Mouse (Mus musculus) spleen, adult 2 months (tissue): ENCODE results near the gene Ppp1r1b. TPM values are rescaled to one million over a fixed set of nuclear protein-coding genes. Genes with fewer than 3 reads are reported as not detected.

ENCODE experiments used
- DNase-seq, 2 experiments: peaks; one replicate each; pipeline versions ENCODE4 v3.0.0 to v3.0.0-alpha.2; 2012 to 2021; ENCODE audit warnings: low spot score in 2 of 2, low read depth in 1 of 2
- H3K27ac ChIP-seq: fragments of 200-500 bp; 2 replicates; pipeline ENCODE4 v1.5.1; 2012; ENCODE audit warnings: low read length, inconsistent platforms; ENCODE audit not compliant: insufficient read depth
- H3K27me3 ChIP-seq: fragments of 200-500 bp; 2 replicates; pipeline ENCODE4 v1.6.1; 2012; ENCODE audit warnings: mild to moderate bottlenecking, moderate library complexity, low read length, inconsistent platforms; ENCODE audit not compliant: control insufficient read depth, insufficient read depth
- H3K36me3 ChIP-seq: fragments of 200-500 bp; 2 replicates; pipeline ENCODE4 v1.6.1; 2012; ENCODE audit warnings: mild to moderate bottlenecking, low read length, inconsistent platforms; ENCODE audit not compliant: control insufficient read depth, insufficient read depth
- H3K4me1 ChIP-seq: fragments of 200-500 bp; 2 replicates; pipeline ENCODE4 v1.6.1; 2011; ENCODE audit warnings: inconsistent platforms; ENCODE audit not compliant: control insufficient read depth, insufficient read depth, insufficient read length
- H3K4me3 ChIP-seq: fragments of 200-500 bp; 2 replicates; pipeline ENCODE4 v1.5.1; 2011; ENCODE audit warnings: mild to moderate bottlenecking, inconsistent platforms; ENCODE audit not compliant: insufficient read depth, insufficient read length; ENCODE audit errors: extremely low read depth
- CTCF ChIP-seq: fragments of 200-500 bp; IDR thresholded peaks from 2 replicates; pipeline ENCODE4 v1.5.1; 2011; ENCODE audit warnings: mild to moderate bottlenecking, inconsistent platforms; ENCODE audit not compliant: insufficient read depth, insufficient read length, insufficient replicate concordance; ENCODE audit errors: extremely low read depth
- POLR2A ChIP-seq: fragments of 200-500 bp; IDR thresholded peaks from 2 replicates; pipeline ENCODE4 v1.6.1; 2011; ENCODE audit warnings: low read depth, low read length, inconsistent platforms
- WGBS: fragments of 180-500 bp; shearing (Covaris S2); methylation state at CpG from one replicate; pipeline ENCODE4 v1.1.7; 2018; 5-methylcytosine and 5-hydroxymethylcytosine counted together
- polyA plus RNA-seq: library from polyadenylated mRNA; depleted of rRNA; stranded (reverse); fragments of >200 nt; gene quantifications from 2 replicates; pipeline ENCODE4 v1.2.3, GENCODE M21; 2012

Gene Ppp1r1b
- polyA plus RNA-seq, 1 experiment: 0.44 TPM

- WGBS: 19% methylated on average over 4 of the region's 4 CpGs
- no peak overlapping the region for H3K27ac ChIP-seq
- no peak overlapping the region for H3K4me3 ChIP-seq
- H3K27me3 ChIP-seq: peaks cover 36% of the 10 kb centered on the region
- H3K36me3 ChIP-seq: no peaks in the 10 kb centered on the region
- no peaks in the 10 kb centered on the region for H3K4me1 ChIP-seq
- DNase-seq: no peak
- no peak for TF ChIP-seq CTCF
- TF ChIP-seq POLR2A: no peak
Measured at GRCm38 (mm10) chr11:98319544-98319943, 28.7 kb upstream of the Ppp1r1b start.

GRCm38 (mm10) chr11:98319944-98320343 lies 28.3 kb upstream of the Ppp1r1b start:
- no peak overlapping the region for H3K27ac ChIP-seq
- no peak for DNase-seq
- H3K4me1 ChIP-seq: no peaks in the 10 kb centered on the region
- no peaks in the 10 kb centered on the region for H3K36me3 ChIP-seq
- 17% methylated on average over 2 of the region's 2 CpGs for WGBS
- peaks cover 36% of the 10 kb centered on the region for H3K27me3 ChIP-seq
- no peak overlapping the region for H3K4me3 ChIP-seq
- TF ChIP-seq POLR2A: no peak
- no peak for TF ChIP-seq CTCF

GRCm38 (mm10) chr11:98320381-98320780 lies 27.8 kb upstream of the Ppp1r1b start:
- Histone ChIP-seq H3K36me3 (no peaks in the 10 kb centered on the region), H3K27me3 (peaks cover 38% of the 10 kb centered on the region), H3K27ac (no peak overlapping the region), H3K4me3 (no peak overlapping the region), H3K4me1 (no peaks in the 10 kb centered on the region)
- 16% methylated on average over 12 of the region's 12 CpGs for WGBS
- TF ChIP-seq CTCF (no peak), POLR2A (no peak)
- no peak for DNase-seq

- 5% methylated on average over 30 of the region's 30 CpGs for WGBS
- H3K27me3 ChIP-seq: peaks cover 43% of the 10 kb centered on the region
- H3K4me1 ChIP-seq: no peaks in the 10 kb centered on the region
- DNase-seq: no peak
- H3K36me3 ChIP-seq: no peaks in the 10 kb centered on the region
- H3K4me3 ChIP-seq: no peak overlapping the region
- H3K27ac ChIP-seq: no peak overlapping the region
- no peak for TF ChIP-seq CTCF
- no peak for TF ChIP-seq POLR2A
Measured at GRCm38 (mm10) chr11:98320806-98321676, 27.2 kb upstream of the Ppp1r1b start.

GRCm38 (mm10) chr11:98321677-98322003 lies 26.6 kb upstream of the Ppp1r1b start:
- Histone ChIP-seq H3K4me3 (no peak overlapping the region), H3K36me3 (no peaks in the 10 kb centered on the region), H3K27me3 (peaks cover 46% of the 10 kb centered on the region), H3K27ac (no peak overlapping the region), H3K4me1 (0 out of 2 replicates have a peak, but pooled peaks cover under 1% of the 10 kb centered on the region)
- TF ChIP-seq CTCF (no peak), POLR2A (no peak)
- no peak for DNase-seq
- WGBS: 10% methylated on average over 5 of the region's 5 CpGs

GRCm38 (mm10) chr11:98322159-98322558 lies 26.0 kb upstream of the Ppp1r1b start:
- no peak overlapping the region for H3K27ac ChIP-seq
- 0% methylated on average over 1 of the region's 1 CpGs for WGBS
- H3K36me3 ChIP-seq: no peaks in the 10 kb centered on the region
- DNase-seq: no peak
- H3K27me3 ChIP-seq: peaks cover 51% of the 10 kb centered on the region
- peaks cover 6% of the 10 kb centered on the region for H3K4me1 ChIP-seq
- TF ChIP-seq POLR2A (no peak), CTCF (no peak)
- H3K4me3 ChIP-seq: no peak overlapping the region
